Mouse (Mus musculus) G1E (cell line): ENCODE results near the gene Sh3bgrl2.

ENCODE experiments used
- CTCF ChIP-seq: IDR thresholded peaks from 2 replicates; pipeline ENCODE4 v1.5.1; 2012; ENCODE audit warnings: low read depth, low read length, inconsistent platforms, mixed read lengths
- GATA1 ChIP-seq: IDR thresholded peaks from 2 replicates; pipeline ENCODE4 v1.6.1; 2012; ENCODE audit warnings: borderline replicate concordance, low read length, inconsistent platforms, mixed read lengths

- TF ChIP-seq GATA1: no peak
- no peak for TF ChIP-seq CTCF
These were observed 98.1 kb downstream of the Sh3bgrl2 start for GRCm38 (mm10) chr9:83646215-83646614.
